Mouse (Mus musculus): ENCODE results near the gene Lbx2.

DNA sequence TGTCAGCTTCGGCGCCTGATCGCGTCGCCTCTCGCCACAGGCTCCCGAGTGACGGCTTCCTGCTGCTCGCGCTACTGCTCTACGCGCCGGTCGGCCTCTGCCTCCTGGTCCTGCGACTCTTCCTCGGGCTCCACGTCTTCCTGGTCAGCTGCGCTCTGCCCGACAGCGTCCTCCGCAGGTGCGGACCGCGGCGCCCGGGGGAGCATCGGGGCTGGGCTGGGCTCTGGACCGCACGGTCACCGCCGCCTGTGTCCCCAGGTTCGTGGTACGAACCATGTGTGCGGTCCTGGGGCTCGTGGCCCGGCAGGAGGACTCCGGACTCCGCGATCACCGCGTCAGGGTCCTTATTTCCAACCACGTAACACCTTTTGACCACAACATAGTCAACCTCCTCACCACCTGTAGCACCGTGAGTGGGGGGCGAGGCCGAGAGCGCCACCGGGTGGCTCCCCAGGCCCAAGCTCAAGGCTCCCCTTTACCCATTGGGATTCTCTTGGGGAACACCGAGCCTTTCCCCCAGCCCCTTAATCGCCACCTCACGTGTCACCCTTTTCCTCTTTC, 31.2 kb upstream of the Lbx2 start, which contains the start of gene Htra2:
- TF ChIP-seq POLR2A (IDR thresholded peaks at IDR 0.05; ENCODE audit: borderline replicate concordance, insufficient read depth, low read length) (no peak), CTCF (IDR thresholded peaks at IDR 0.05; ENCODE audit: borderline replicate concordance, insufficient read depth, low read depth, low read length) (peak; percentile 5; the same call in 1 of the 2 replicates)
